Mouse (Mus musculus) lung, postnatal 10 days (tissue): ENCODE data around the gene Phc1.
A peak's percentile ranks its signal among the peaks of the same experiment; 100 is the strongest.

Experiments
- DNase-seq: peaks from one replicate; pipeline ENCODE4 v3.0.0; 2021

Phc1 gene

DNA sequence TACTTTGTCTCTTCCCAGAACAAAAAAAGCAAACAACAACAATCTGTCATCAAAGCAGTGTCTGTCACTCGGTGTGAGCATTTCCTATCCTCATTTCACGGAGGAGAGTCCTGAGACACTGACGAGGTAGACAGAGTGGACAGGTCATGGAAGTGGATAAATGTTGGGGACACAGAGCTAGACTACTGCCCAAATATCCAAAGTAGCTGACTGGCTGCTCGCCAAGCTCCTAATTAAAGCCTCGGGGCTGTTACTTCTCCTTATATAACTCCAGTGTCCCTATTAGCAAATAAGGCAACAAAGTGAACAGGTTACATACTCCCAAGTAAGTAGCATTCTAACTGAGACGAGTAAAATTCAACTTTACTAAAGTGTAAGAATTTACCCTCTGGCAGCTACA is 2.8 kb downstream of the Phc1 start:
- no peak for DNase-seq

DNA sequence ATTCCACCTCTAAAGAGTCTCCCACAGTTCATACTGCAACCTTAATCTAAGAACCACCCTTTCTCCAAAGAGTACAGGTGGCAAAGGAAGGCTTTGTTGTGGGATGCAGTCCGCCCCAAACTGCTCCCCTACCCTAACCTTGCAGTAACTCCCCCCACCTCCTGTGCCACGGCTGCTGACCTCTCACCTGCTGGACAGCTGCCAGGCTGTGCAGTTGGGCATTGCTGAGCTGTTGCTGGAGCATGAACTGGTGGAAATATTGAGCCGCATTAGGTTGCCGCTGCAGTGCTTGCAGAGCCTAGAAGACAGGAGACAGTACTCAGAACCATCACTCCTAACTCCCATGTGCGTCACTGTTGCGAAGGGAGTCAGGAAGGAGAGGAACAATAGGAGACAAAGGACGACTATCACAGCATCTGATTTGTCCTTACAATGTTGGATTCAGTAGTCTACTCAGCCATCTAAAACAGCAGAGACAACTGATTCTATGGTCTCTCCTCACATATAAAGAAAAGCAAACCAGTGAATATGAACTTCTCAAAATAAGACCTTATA is 5.5 kb downstream of the Phc1 start:
- no peak for DNase-seq

GRCm38 (mm10) chr6:122333081-122333612 is 7.2 kb downstream of the Phc1 start:
- no peak for DNase-seq

DNA sequence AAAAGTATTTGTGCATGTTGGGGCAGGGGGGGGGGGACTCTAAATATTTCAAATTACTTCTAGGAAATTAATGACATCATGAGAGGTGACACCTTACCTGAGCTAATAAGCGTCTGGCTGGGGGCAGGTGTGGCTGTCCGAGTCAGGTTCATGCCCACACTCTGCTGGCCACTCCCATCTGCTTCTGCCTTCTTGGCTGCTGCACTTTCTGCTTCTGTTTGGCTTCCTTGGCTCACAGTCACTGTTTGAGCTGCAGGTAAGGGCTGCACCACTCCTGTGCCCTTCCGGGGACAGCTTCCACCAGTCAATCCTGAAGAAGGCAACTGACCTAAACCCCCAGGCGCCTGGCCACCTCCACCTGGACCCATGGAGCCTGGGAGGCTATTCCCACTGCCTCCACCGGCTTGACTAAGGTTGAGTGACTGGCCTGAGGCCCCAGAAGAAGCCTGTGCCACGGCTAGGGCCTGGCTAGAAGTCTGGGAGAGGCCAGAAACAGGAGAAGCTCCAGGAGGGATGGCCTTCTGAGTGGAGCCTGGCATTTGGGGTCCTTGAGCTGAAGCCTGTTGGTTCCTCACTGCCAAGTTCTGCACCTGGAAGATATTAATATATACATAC is 14.9 kb downstream of the Phc1 start:
- no peak for DNase-seq

- no peak for DNase-seq
Measured at GRCm38 (mm10) chr6:122318726-122319125, 21.6 kb downstream of the Phc1 start.

GRCm38 (mm10) chr6:122310187-122310820 is 30.1 kb downstream of the Phc1 start:
- DNase-seq, result no peak

- no peak for DNase-seq
Measured at GRCm38 (mm10) chr6:122309446-122309960, 30.9 kb downstream of the Phc1 start.

- peak; percentile 97 for DNase-seq
Measured at GRCm38 (mm10) chr6:122308505-122309393, 31.6 kb downstream of the Phc1 start, which contains the start of gene M6pr. Gene M6pr, plus strand, starts transcription at chr6:122308720.

- DNase-seq, result no peak
Measured at GRCm38 (mm10) chr6:122308136-122308504, 32.2 kb downstream of the Phc1 start.

GRCm38 (mm10) chr6:122306707-122307106 is 33.7 kb downstream of the Phc1 start:
- DNase-seq, result no peak

- no peak for DNase-seq
Measured at GRCm38 (mm10) chr6:122304790-122305555, 35.4 kb downstream of the Phc1 start.

GRCm38 (mm10) chr6:122304355-122304754 is 36.0 kb downstream of the Phc1 start:
- peak; percentile 80 for DNase-seq

DNA sequence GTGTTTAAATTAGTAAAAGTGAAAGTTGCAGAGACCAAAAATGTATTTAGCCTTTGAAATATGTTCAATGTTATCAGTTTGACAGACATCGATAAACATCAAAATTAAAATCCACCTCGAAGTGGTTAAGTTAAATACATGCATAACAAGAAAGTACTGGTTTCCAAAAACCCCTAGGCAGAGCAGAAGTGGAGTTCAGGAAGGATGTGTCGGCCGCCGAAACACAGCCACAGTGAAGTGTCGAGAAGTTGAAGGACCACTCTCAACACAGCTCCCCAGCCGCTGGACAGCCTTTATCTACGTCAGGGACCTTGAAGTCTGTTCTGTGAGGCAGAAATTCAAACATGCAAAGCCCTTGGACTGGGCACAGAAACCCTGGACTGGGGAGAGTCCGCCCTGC is 36.8 kb downstream of the Phc1 start:
- no peak for DNase-seq

DNA sequence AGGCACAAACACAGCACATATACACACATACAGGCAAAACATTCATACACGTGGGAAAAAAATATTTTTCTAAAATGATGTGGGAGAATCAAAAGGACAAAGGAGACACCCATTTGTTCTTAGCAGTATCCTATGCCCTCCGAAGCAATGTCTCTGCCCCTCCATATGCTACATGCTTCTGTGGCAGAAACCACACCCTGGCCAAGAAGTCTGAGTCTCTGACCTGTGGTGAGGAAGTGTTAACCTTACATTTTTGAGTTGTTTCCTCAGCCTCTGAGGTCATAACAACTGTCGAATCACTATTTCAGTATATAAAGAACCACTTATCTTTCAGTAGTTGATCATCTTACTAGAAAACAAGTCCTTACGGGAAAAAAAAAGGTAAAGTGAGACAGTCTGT is 37.7 kb downstream of the Phc1 start:
- no peak for DNase-seq

GRCm38 (mm10) chr6:122302121-122302520 is 38.2 kb downstream of the Phc1 start:
- no peak for DNase-seq

GRCm38 (mm10) chr6:122299621-122300133 is 40.7 kb downstream of the Phc1 start:
- DNase-seq, result no peak

DNA sequence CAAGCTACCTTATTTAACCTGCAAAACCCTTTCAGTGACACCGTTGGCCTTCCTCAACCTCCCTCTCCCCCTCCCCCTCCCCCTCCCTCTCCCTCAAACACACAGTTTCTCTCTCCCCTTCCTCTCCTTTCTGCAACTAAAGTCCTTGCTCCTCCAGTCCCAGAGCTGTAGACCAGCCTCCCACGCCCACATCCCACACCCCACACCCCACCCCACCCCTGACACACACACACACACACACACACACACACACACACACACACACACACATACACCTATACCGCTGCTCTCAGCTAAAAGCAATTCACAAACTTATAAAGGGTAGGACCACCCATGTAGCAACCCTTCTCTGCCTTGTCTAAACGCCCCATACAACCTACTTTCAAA is 42.1 kb downstream of the Phc1 start:
- DNase-seq, result no peak

GRCm38 (mm10) chr6:122297279-122298222 is 42.8 kb downstream of the Phc1 start:
- peak; percentile 29 for DNase-seq

DNA sequence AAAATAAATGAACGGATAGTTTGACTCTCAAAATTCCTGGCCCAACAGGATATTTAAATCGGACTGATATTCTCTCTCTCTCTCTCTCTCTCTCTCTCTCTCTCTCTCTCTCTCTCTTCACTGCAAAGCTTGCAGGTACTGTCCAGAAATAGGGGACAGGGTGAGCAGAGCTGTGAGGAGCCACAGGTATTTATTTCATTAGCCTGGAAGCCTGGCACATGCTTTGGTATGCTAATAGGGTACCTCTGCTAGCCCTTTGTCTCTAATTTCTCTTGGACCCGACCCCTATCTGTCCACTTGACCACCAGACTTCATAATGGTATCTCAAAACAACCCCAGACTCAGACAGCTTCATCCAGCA is 43.5 kb downstream of the Phc1 start:
- DNase-seq, result no peak

- no peak for DNase-seq
Measured at GRCm38 (mm10) chr6:122295242-122295641, 45.1 kb downstream of the Phc1 start.

DNA sequence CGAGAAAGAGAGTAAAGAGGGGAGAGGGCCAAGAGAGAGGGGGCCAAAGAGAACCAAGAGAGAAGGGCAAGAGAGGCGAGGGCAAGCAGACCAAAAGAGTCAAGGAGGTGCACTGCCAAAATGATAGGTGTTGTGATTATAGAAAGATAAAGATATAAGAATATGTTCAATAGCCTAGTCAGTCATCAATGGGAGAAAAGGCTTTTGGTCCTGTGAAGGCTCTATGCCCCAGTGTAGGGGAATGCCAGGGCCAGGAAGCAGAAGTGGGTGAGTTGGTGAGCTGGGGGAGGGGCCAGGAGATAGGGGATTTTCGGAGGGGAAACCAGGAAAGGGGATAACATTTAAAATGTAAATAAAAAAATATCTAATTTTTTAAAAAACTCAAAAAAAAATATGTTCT is 46.1 kb downstream of the Phc1 start:
- no peak for DNase-seq
